Mouse (Mus musculus): Measurements from ENCODE around the gene Cntnap2. TPM values are rescaled to one million over a fixed set of nuclear protein-coding genes. Genes with fewer than 3 reads are reported as not detected.

Cntnap2 gene
- polyA plus RNA-seq, 1 experiment = not detected

DNA sequence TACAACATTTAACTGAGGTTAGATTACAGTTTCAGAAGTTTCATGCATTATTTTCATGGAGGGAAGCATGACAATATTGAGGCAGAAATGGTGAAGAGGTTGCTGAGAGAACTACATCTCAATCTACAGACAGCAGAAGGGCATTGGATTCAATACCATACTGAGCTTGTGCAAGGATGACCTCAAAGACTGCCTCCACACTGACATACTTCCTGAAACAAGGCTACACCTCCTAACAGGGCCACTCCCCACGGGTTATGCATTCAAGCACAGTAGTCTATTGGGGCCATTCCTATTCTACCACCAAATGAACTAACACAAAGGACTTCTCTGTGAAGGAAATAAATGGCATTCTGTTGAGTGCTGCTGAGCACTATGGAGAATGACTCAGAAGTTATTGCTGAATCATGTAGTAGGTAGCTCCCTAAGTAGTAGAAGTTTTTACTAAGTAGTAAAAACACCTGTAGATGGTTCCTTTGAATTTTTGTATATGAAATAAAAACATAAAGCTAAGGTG is 214.2 kb downstream of the Cntnap2 start:
- no peaks in the 10 kb centered on the region for H3K27me3 ChIP-seq (ENCODE audit: control insufficient read depth, insufficient read depth, insufficient read length)
- no peak overlapping the region for H3K4me2 ChIP-seq (ENCODE audit: low read depth)
- H3K4me3 ChIP-seq = no peak overlapping the region
- H3K36me3 ChIP-seq (ENCODE audit: control insufficient read depth, insufficient read depth) = no peaks in the 10 kb centered on the region
- TF ChIP-seq REST (IDR thresholded peaks at IDR 0.05; ENCODE audit: insufficient read depth, insufficient read length) = no peak
- no peak for TF ChIP-seq CEBPB (IDR thresholded peaks at IDR 0.05; ENCODE audit: insufficient read depth, poor library complexity, severe bottlenecking)
- no peak for TF ChIP-seq POLR2AphosphoS2 (IDR thresholded peaks at IDR 0.05; ENCODE audit: insufficient read length, low read depth)
- no peaks in the 10 kb centered on the region for H3K79me2 ChIP-seq (ENCODE audit: control insufficient read depth, insufficient read depth)
- H3ac ChIP-seq (ENCODE audit: control insufficient read depth, insufficient read length) = no peak overlapping the region

DNA sequence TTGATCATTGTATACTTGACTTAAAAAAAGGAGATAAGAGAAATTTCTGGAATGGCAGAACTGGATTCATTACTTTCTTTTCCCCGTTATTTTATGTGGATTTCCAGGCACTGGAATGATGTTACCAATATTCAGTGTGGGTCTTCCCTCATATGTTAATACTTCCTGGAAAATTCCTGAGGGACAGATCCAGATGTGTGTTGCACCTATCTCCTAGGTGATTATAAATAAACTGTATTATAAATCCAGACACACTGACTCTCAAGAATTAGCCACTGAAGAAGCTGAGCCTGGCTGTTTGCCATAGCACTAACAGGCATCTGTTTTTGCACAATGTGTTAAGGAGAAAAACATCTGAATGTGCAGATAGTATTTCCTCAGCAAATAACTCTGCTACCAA is 231.0 kb downstream of the Cntnap2 start:
- Histone ChIP-seq H3K36me3 (ENCODE audit: control insufficient read depth, insufficient read depth) (no peaks in the 10 kb centered on the region), H3K27me3 (ENCODE audit: control insufficient read depth, insufficient read depth, insufficient read length) (no peaks in the 10 kb centered on the region), H3K4me3 (no peak overlapping the region), H3ac (ENCODE audit: control insufficient read depth, insufficient read length) (no peak overlapping the region), H3K4me2 (ENCODE audit: low read depth) (no peak overlapping the region), H3K79me2 (ENCODE audit: control insufficient read depth, insufficient read depth) (no peaks in the 10 kb centered on the region)
- TF ChIP-seq USF1 (IDR thresholded peaks at IDR 0.05; ENCODE audit: low read depth) = no peak
- no peak for TF ChIP-seq POLR2AphosphoS2 (IDR thresholded peaks at IDR 0.05; ENCODE audit: insufficient read length, low read depth)
- no peak for TF ChIP-seq TCF3 (IDR thresholded peaks at IDR 0.05; ENCODE audit: insufficient read length, low read depth)
- no peak for TF ChIP-seq MAX (IDR thresholded peaks at IDR 0.05; ENCODE audit: low read depth)
- no peak for TF ChIP-seq E2F4 (IDR thresholded peaks at IDR 0.05; ENCODE audit: insufficient read depth)
- TF ChIP-seq REST (IDR thresholded peaks at IDR 0.05; ENCODE audit: insufficient read depth, insufficient read length) = no peak
- no peak for TF ChIP-seq SRF (IDR thresholded peaks at IDR 0.05; ENCODE audit: control insufficient read depth, insufficient read length, low read depth)
- no peak for TF ChIP-seq TCF12 (IDR thresholded peaks at IDR 0.05; ENCODE audit: insufficient read depth, poor library complexity, severe bottlenecking)
- no peak for TF ChIP-seq MYOD1 (IDR thresholded peaks at IDR 0.05; ENCODE audit: control insufficient read depth in 1 of 3, insufficient read length in 2 of 3, low read depth in 2 of 3)
- no peak for TF ChIP-seq MYOG (IDR thresholded peaks at IDR 0.05; ENCODE audit: control insufficient read depth in 1 of 3, insufficient read depth in 1 of 3, insufficient read length in 2 of 3, low read depth in 2 of 3)
- no peak for TF ChIP-seq CEBPB (IDR thresholded peaks at IDR 0.05; ENCODE audit: insufficient read depth, poor library complexity, severe bottlenecking)

DNA sequence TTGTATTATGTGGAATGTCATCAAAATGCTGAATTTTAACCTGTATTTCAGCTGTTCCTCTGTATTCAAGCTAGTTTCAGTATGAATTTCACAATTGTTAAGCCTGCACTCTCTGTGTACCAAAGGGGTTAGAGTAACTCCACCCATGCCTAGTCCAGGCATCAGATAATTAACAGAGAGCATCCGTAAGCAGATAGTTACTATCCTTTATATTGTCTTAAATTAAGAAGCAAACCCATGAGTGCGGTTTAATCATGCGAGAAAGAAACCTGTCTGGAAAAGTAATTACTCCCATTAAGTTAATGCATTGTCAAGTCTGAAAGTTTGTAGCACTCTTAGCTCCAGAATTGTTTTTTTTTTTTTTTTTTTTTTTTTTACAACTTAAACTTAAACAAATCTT is 258.3 kb downstream of the Cntnap2 start:
- Histone ChIP-seq H3ac (ENCODE audit: control insufficient read depth, insufficient read length) (no peak overlapping the region), H3K36me3 (ENCODE audit: control insufficient read depth, insufficient read depth) (no peaks in the 10 kb centered on the region), H3K4me2 (ENCODE audit: low read depth) (no peak overlapping the region), H3K4me3 (no peak overlapping the region), H3K27me3 (ENCODE audit: control insufficient read depth, insufficient read depth, insufficient read length) (no peaks in the 10 kb centered on the region), H3K79me2 (ENCODE audit: control insufficient read depth, insufficient read depth) (no peaks in the 10 kb centered on the region)
- no peak for TF ChIP-seq REST (IDR thresholded peaks at IDR 0.05; ENCODE audit: insufficient read depth, insufficient read length)
- TF ChIP-seq USF1 (IDR thresholded peaks at IDR 0.05; ENCODE audit: low read depth) = no peak
- TF ChIP-seq MYOD1 (IDR thresholded peaks at IDR 0.05; ENCODE audit: control insufficient read depth in 1 of 3, insufficient read length in 2 of 3, low read depth in 2 of 3) = no peak
- TF ChIP-seq MYOG (IDR thresholded peaks at IDR 0.05; ENCODE audit: control insufficient read depth in 1 of 3, insufficient read depth in 1 of 3, insufficient read length in 2 of 3, low read depth in 2 of 3) = no peak
- no peak for TF ChIP-seq CEBPB (IDR thresholded peaks at IDR 0.05; ENCODE audit: insufficient read depth, poor library complexity, severe bottlenecking)
- TF ChIP-seq POLR2A (IDR thresholded peaks at IDR 0.05; ENCODE audit: insufficient read length, low read depth) = no peak
- no peak for TF ChIP-seq E2F4 (IDR thresholded peaks at IDR 0.05; ENCODE audit: insufficient read depth)

DNA sequence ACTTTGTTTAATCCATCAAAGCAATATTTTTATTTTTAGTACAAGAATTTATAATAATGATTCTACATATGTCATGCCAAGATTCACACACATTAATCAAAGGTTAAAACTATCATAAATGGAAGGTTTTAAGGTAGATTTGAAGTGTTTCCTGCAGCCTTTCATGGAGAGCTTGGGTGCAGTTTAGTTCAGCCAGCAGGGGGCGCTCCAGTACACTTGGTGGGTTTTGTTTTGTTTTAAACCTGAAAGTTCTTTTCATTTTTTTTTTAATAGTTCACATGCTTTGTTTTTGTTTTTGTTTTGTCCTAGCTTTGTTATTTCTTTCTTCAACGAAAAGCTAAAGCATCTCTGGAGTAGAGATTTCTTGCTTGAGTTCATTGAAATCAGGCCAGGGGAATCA is 264.3 kb downstream of the Cntnap2 start:
- Histone ChIP-seq H3K27me3 (ENCODE audit: control insufficient read depth, insufficient read depth, insufficient read length) (no peaks in the 10 kb centered on the region), H3K79me2 (ENCODE audit: control insufficient read depth, insufficient read depth) (no peaks in the 10 kb centered on the region), H3K4me3 (no peak overlapping the region), H3ac (ENCODE audit: control insufficient read depth, insufficient read length) (no peak overlapping the region), H3K4me2 (ENCODE audit: low read depth) (no peak overlapping the region), H3K36me3 (ENCODE audit: control insufficient read depth, insufficient read depth) (no peaks in the 10 kb centered on the region)
- no peak for TF ChIP-seq E2F4 (IDR thresholded peaks at IDR 0.05; ENCODE audit: insufficient read depth)

DNA sequence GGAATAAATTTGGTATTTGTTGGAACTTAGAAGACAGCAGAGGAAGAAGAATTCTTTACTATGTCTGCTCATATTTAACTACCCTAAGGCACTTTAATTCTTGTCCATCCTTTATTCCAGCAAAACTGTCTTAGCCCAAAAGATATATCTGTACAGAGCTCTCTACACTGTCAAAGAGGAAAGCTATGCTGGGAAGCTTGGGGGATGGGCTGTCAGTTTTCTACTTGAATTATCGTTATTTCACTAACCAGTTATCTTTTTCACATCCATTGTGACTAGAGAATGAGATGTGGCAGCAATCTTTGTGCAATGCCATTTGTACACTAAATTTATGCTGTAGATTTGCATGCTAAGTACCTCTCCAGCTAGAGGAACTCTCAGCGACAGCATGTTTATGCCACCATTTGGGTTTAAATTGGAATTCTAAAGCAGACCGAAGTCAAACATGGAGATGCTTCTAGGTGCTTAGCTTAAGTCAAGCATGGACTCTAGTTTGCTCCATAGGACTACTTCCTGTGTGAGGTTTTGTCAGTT is 268.9 kb downstream of the Cntnap2 start:
- Histone ChIP-seq H3K27me3 (ENCODE audit: control insufficient read depth, insufficient read depth, insufficient read length) (no peaks in the 10 kb centered on the region), H3K36me3 (ENCODE audit: control insufficient read depth, insufficient read depth) (no peaks in the 10 kb centered on the region), H3K4me3 (no peak overlapping the region), H3ac (ENCODE audit: control insufficient read depth, insufficient read length) (no peak overlapping the region), H3K4me2 (ENCODE audit: low read depth) (no peak overlapping the region), H3K79me2 (ENCODE audit: control insufficient read depth, insufficient read depth) (no peaks in the 10 kb centered on the region)
- no peak for TF ChIP-seq POLR2A (IDR thresholded peaks at IDR 0.05; ENCODE audit: insufficient read length, low read depth)
- TF ChIP-seq USF1 (IDR thresholded peaks at IDR 0.05; ENCODE audit: low read depth) = no peak
- TF ChIP-seq MAX (IDR thresholded peaks at IDR 0.05; ENCODE audit: low read depth) = no peak

DNA sequence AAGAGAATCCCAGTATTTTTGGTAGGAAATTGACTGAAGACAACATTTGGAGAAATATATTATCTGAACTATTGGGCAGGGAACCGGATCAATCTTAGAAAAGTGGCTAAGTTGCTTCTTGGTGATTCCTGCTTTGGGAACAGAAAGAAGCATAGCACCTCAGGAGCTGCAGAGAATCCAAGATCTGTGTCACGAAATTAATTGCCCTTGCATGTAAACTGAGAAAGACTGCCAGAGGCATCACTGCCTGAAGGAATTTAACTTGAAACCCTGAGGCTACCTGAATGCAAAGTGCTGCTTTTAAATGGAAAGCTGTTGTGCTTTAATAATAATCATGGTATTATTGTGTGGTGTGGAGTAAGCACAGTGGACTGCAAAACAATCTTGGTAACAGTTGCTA is 286.2 kb downstream of the Cntnap2 start:
- no peaks in the 10 kb centered on the region for H3K79me2 ChIP-seq (ENCODE audit: control insufficient read depth, insufficient read depth)
- no peak overlapping the region for H3ac ChIP-seq (ENCODE audit: control insufficient read depth, insufficient read length)
- no peak overlapping the region for H3K4me3 ChIP-seq
- H3K27me3 ChIP-seq (ENCODE audit: control insufficient read depth, insufficient read depth, insufficient read length) = no peaks in the 10 kb centered on the region
- TF ChIP-seq SRF (IDR thresholded peaks at IDR 0.05; ENCODE audit: control insufficient read depth, insufficient read length, low read depth) = no peak
- TF ChIP-seq MAX (IDR thresholded peaks at IDR 0.05; ENCODE audit: low read depth) = no peak
- TF ChIP-seq POLR2AphosphoS2 (IDR thresholded peaks at IDR 0.05; ENCODE audit: insufficient read length, low read depth) = no peak
- no peaks in the 10 kb centered on the region for H3K36me3 ChIP-seq (ENCODE audit: control insufficient read depth, insufficient read depth)
- no peak overlapping the region for H3K4me2 ChIP-seq (ENCODE audit: low read depth)
